Mouse (Mus musculus) neural tube, embryonic 13.5 days (tissue): Measurements from ENCODE around the gene Cers3. TPM values are rescaled to one million over a fixed set of nuclear protein-coding genes. Genes with fewer than 3 reads are reported as not detected.

ENCODE experiments used
- ATAC-seq: fragments of 200-750 bp; cut with Nextera tagmentation; 2 replicates; pipeline ENCODE4 v1.8.0; 2017; ENCODE audit warnings: low read depth, mild to moderate bottlenecking, moderate TSS enrichment, moderate library complexity
- H3K27ac ChIP-seq: fragments of 300-500 bp; sonication (generic); replicated peaks from 2 replicates; pipeline ENCODE4 v1.5.1; 2015; ENCODE audit warnings: moderate library complexity, mild to moderate bottlenecking, inconsistent platforms
- H3K27me3 ChIP-seq: fragments of 300-500 bp; sonication (generic); 2 replicates; pipeline ENCODE4 v1.6.1; 2015; ENCODE audit warnings: mild to moderate bottlenecking, inconsistent platforms
- H3K36me3 ChIP-seq: fragments of 300-500 bp; sonication (generic); 2 replicates; pipeline ENCODE4 v1.6.1; 2015; ENCODE audit warnings: mild to moderate bottlenecking, inconsistent platforms
- H3K4me1 ChIP-seq: fragments of 300-500 bp; sonication (generic); replicated peaks from 2 replicates; pipeline ENCODE4 v1.6.1; 2015; ENCODE audit warnings: inconsistent platforms
- H3K4me2 ChIP-seq: fragments of 300-500 bp; sonication (generic); 2 replicates; pipeline ENCODE4 v1.6.1; 2015; ENCODE audit warnings: inconsistent platforms, mild to moderate bottlenecking, moderate library complexity
- H3K4me3 ChIP-seq: fragments of 300-500 bp; sonication (generic); 2 replicates; pipeline ENCODE4 v1.5.1; 2015; ENCODE audit warnings: mild to moderate bottlenecking, inconsistent platforms
- H3K9ac ChIP-seq: fragments of 300-500 bp; sonication (generic); 2 replicates; pipeline ENCODE4 v1.6.1; 2015; ENCODE audit warnings: moderate library complexity, mild to moderate bottlenecking, inconsistent platforms
- H3K9me3 ChIP-seq: fragments of 300-500 bp; sonication (generic); 2 replicates; pipeline ENCODE4 v1.6.1; 2016; ENCODE audit warnings: inconsistent platforms
- WGBS: fragments of 180-500 bp; shearing (Covaris S2); methylation state at CpG from one replicate; pipeline ENCODE4 v1.1.7; 2015; 5-methylcytosine and 5-hydroxymethylcytosine counted together
- polyA plus RNA-seq: library from polyadenylated mRNA; unstranded; fragments of >200 nt; fragmentation: Nextera tagmentation; extraction: Ambion mirVana; gene quantifications from 2 replicates; pipeline ENCODE4 v1.2.1, GENCODE M21; 2015

Cers3 gene
- polyA plus RNA-seq, 1 experiment from 2014 or later, result 0.33 TPM

DNA sequence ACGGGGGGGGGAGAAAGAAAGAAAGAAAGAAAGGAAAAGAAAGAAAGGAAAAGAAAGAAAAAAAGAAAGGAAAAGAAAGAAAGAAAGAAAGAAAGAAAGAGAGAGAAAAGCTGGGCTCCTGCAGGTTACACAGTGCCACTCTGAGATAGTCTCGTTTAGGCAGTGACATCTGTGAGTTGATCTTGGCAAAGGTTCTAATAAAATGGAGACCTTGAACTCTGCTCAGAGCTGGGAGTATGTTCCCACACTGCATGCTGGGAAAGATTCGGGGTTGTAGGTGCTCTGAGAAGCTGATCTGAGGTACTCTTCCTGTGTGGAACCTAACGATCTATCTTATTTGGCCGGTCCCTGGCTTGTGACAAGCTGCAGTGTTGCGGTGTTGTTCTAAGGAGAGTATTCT is 103.3 kb downstream of the Cers3 start:
- peaks cover 12% of the 10 kb centered on the region for H3K27me3 ChIP-seq
- H3K27ac ChIP-seq, result no peak overlapping the region
- no peak overlapping the region for H3K9ac ChIP-seq
- H3K4me2 ChIP-seq, result no peak overlapping the region
- no peaks in the 10 kb centered on the region; the same call in 1 of the 2 replicates for H3K36me3 ChIP-seq
- peaks cover 11% of the 10 kb centered on the region; the same call in 1 of the 2 replicates for H3K4me1 ChIP-seq
- 79% methylated on average over 6 of the region's 6 CpGs for WGBS
- ATAC-seq, result no peak
- no peaks in the 10 kb centered on the region for H3K9me3 ChIP-seq
- H3K4me3 ChIP-seq, result no peak overlapping the region

DNA sequence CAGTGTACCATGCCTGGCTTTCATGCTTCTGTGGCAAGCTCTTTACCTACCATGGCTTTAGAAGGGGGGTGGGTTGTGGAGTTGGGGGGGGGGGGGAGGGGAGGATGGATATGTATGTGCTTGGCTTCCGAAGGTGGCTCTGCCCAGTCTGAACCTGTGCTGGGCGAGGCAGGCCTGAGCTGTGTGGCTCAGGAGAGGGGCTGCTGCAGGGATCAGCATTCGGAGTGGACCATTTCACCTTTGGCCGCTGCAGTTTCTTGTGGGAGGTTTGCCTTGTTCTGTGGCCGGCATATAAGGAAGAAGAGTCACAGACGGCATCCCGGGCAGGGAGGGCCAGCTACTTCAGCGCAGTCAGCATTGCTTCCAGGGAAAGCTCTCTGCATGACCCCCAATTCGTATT is 104.0 kb downstream of the Cers3 start:
- no peak overlapping the region for H3K4me2 ChIP-seq
- H3K36me3 ChIP-seq, result no peaks in the 10 kb centered on the region; the same call in 1 of the 2 replicates
- H3K27ac ChIP-seq, result no peak overlapping the region
- 0 out of 2 replicates have a peak, but pooled peaks cover 7% of the 10 kb centered on the region for H3K4me1 ChIP-seq
- WGBS, result 85% methylated on average over 9 of the region's 9 CpGs
- no peaks in the 10 kb centered on the region for H3K9me3 ChIP-seq
- no peak for ATAC-seq
- 0 out of 2 replicates have a peak, but pooled peaks cover 6% of the 10 kb centered on the region for H3K27me3 ChIP-seq
- no peak overlapping the region for H3K9ac ChIP-seq
- H3K4me3 ChIP-seq, result no peak overlapping the region

DNA sequence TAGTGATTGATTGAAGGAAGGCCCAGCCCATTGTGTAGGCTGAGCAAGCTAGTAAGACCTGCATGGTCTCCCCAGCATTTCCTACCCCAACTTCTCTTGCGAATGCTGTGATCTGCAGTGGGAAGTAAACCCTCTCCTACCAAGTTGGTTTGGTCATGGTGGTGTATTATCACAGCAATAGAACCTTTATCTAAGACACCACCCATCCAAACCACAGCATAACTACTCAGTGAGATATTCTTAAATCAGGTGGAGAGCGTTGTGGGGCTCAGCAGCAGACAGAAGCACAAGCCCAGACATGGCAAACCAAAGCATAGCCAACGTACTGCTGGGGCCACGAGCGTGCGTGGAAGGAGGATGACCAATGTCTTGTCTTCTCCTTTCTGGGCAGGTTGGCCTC is 106.0 kb downstream of the Cers3 start:
- Histone ChIP-seq H3K4me3 (no peak overlapping the region), H3K4me1 (no peaks in the 10 kb centered on the region), H3K27me3 (no peaks in the 10 kb centered on the region), H3K9ac (no peak overlapping the region), H3K9me3 (no peaks in the 10 kb centered on the region), H3K36me3 (no peaks in the 10 kb centered on the region; the same call in 1 of the 2 replicates), H3K27ac (no peak overlapping the region), H3K4me2 (no peak overlapping the region)
- ATAC-seq, result no peak
- WGBS, result 96% methylated on average over 6 of the region's 6 CpGs

DNA sequence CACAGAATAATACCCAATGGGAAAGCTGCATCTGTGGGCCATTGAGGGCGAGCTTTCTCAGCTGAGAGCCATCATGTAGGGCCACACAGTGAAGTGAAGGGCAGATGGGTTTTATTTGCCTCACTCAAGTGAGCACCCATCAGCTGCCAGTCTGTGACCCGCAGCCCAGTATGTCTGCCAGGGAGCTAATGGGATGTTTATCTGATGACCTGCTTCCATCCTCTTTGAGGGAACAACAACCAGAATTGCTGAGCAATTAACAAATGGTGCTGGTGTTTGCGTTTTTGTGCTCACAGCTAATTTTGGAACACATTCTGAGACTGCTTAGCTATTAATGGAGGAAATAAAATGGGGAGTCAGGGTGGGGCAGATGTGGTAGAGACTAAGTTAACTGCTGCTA is 108.9 kb downstream of the Cers3 start:
- WGBS, result 69% methylated on average over 3 of the region's 3 CpGs
- no peak for ATAC-seq
- no peak overlapping the region for H3K9ac ChIP-seq
- H3K9me3 ChIP-seq, result no peaks in the 10 kb centered on the region
- no peak overlapping the region for H3K4me3 ChIP-seq
- H3K4me2 ChIP-seq, result no peak overlapping the region
- H3K27me3 ChIP-seq, result no peaks in the 10 kb centered on the region
- H3K36me3 ChIP-seq, result no peaks in the 10 kb centered on the region; the same call in 1 of the 2 replicates
- H3K27ac ChIP-seq, result no peak overlapping the region
- H3K4me1 ChIP-seq, result no peaks in the 10 kb centered on the region

DNA sequence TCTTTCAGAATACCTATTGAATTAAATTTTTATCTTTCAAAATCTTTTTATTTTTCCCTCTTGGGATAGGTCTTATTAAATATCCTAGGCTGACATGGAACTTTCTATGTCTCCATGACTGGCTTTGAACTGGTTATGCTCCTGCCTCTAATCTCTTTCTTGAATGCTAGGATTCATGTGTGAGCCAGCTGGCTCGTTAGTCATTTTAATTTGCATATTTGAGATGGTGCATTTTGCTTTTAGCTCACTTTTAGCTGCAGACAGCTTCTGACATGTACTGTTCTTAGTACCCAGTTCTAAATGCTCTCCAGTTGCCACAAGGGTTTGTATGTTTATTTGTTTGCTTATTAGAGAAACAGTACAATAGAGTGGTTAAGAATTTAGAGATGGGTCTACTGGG is 114.3 kb downstream of the Cers3 start:
- Histone ChIP-seq H3K27me3 (no peaks in the 10 kb centered on the region), H3K4me1 (peaks cover 16% of the 10 kb centered on the region), H3K4me2 (no peak overlapping the region), H3K4me3 (no peak overlapping the region), H3K9me3 (no peaks in the 10 kb centered on the region), H3K36me3 (no peaks in the 10 kb centered on the region), H3K27ac (no peak overlapping the region), H3K9ac (no peak overlapping the region)
- WGBS, result 61% methylated on average over 1 of the region's 1 CpGs
- ATAC-seq, result no peak

DNA sequence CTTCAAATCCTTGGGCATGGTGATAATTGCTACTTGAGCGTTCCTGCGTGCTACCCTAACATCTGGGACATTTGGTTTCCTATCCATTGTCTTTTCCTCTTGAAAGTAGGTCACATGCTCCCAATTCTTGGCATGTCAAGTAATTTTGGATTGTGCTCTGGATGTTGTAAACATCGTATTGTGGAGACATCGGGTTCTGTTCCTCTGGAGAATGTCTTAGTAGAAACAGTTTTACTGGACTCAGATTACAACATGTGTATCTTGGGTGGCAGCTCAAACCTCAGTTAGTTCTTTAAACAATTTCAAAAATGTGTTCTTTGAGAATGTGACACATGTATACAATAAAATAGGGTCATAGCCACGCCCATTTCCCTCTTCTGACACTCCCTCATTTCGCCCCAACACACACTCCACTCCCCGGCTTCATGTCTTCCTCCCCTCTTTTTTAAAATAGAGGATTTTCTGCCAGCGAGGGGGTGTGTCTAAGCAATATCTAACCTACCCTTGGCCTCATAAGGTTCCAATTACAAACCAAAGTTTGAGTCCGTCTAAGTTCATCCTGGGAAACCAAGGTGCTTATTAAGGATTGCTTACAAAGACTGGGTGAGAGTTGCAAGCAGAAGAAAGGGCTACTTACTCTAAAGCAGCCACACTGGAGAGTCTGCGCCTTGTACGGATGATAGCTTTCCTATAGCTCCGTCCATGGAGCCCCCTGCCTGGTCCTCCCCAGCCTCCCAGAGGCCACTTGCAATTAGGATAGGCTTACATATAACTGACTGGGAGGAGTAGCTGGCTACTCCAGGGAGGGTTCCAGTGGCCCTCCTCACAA is 115.2 kb downstream of the Cers3 start:
- H3K4me2 ChIP-seq, result no peak overlapping the region
- WGBS, result 77% methylated on average over 12 of the region's 12 CpGs
- no peak for ATAC-seq

DNA sequence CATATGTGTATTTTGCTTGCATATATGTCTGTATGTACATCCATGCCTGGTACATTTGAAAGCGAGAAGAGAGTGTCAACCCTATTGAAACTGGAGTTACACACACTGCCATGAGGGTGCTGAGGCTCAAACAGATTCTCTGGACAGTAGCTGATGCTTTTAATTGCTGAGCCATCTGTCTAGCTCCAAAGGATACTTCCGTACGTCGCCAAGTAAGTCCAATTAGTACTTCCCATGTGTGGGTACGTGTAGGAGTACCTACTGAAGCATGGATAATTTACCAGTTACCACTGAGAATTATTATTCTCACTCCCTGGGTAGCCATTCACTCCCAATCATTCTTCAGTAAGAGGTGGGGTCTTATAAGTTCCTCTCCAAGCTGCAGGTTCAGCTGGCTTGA is 115.9 kb downstream of the Cers3 start:
- no peak overlapping the region for H3K4me3 ChIP-seq
- no peak overlapping the region for H3K27ac ChIP-seq
- no peaks in the 10 kb centered on the region for H3K36me3 ChIP-seq
- ATAC-seq, result no peak
- no peak overlapping the region for H3K9ac ChIP-seq
- WGBS, result 63% methylated on average over 5 of the region's 5 CpGs
- peaks cover 16% of the 10 kb centered on the region for H3K4me1 ChIP-seq
- H3K9me3 ChIP-seq, result no peaks in the 10 kb centered on the region
- no peak overlapping the region for H3K4me2 ChIP-seq
- no peaks in the 10 kb centered on the region for H3K27me3 ChIP-seq

More for the DNA sequence above, 115.2 kb downstream of the Cers3 start:
- Histone ChIP-seq H3K27ac (no peak overlapping the region), H3K9me3 (no peaks in the 10 kb centered on the region), H3K4me1 (peaks cover 16% of the 10 kb centered on the region), H3K27me3 (no peaks in the 10 kb centered on the region), H3K36me3 (no peaks in the 10 kb centered on the region), H3K9ac (no peak overlapping the region), H3K4me3 (no peak overlapping the region)

DNA sequence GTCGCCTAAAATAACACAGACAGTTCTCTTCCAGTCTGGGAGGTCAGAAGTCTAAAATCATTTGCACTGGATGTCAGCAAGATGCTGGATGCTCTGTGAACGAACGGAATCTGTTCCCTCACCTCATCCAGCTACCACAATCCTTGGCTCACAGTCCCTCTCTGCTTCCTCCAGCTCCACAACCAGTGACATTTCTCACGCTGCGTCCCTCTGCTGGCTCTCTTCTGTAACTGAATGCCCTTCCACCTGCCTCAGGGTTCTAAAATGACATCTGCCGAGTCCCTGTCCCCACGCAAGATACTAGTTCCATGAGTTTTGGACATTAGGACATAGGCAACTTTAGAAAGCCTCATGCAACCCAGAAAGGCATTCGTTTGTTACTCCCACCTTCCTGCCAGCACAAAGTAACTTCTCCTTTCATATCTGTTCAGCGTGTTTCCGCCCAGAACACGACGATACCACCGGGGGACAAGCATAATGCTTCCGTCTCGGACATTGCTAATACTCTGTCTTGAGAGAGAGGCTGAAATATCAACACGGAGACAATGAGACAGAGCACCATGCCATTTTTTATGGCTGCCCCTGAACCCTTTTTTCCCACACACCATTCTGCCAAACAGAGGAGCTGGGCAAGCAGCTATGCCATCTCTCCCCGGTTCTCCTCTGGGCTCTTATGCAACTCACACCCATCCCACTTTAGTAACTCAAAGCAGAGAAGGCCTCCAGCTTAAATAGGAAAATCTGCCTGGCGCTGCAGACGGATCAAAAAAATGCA is 123.8 kb downstream of the Cers3 start:
- H3K27ac ChIP-seq, result peak overlapping the region; percentile 64
- H3K9ac ChIP-seq, result no peak overlapping the region
- no peaks in the 10 kb centered on the region for H3K36me3 ChIP-seq
- no peaks in the 10 kb centered on the region for H3K27me3 ChIP-seq
- 72% methylated on average over 19 of the region's 19 CpGs for WGBS
- H3K4me1 ChIP-seq, result peaks cover 28% of the 10 kb centered on the region
- no peak overlapping the region for H3K4me2 ChIP-seq
- ATAC-seq, result no peak
- no peaks in the 10 kb centered on the region for H3K9me3 ChIP-seq
- no peak overlapping the region for H3K4me3 ChIP-seq

DNA sequence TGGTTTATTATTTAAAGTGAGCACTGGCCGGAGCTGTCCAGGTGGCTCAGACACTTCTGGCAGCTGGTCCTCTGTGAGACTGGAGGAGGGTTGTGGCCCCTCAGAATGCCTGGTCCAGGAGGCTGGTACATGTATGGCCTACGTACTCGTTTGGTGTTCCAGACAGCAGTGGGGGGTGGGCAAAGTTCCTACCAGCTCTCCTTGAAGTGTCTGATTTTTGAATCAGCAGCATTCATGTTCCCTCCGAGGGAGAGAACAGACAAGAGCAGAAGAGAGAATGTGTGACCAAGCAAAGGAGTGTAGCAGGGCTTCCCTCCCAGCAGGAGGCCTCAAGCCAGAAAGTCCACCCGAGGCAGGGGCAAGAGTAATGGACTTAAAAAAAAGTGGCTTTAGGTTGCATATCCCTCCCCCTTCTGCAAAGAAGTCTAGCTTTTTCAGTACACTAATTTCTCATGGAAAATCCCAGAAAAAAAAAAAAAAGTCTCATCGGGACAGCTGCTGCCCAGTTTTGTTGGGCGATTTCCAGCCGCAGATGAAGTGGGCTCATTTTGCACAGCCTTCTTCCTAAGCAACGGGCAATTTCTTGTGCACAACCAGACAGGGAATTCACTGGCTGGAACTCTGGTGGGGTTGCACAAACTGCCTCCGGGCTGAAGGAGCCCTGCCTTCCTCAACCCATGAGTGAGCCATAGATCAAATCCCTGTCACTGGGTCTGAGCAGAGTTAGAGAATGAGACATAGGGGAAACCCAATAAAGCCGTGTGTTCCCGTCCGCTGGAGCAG is 124.6 kb downstream of the Cers3 start:
- Histone ChIP-seq H3K27ac (peak overlapping the region; percentile 64), H3K4me3 (no peak overlapping the region), H3K4me2 (no peak overlapping the region), H3K9me3 (no peaks in the 10 kb centered on the region), H3K36me3 (no peaks in the 10 kb centered on the region), H3K9ac (no peak overlapping the region), H3K27me3 (no peaks in the 10 kb centered on the region), H3K4me1 (peaks cover 31% of the 10 kb centered on the region)
- WGBS, result 25% methylated on average over 13 of the region's 13 CpGs
- ATAC-seq, result peak; percentile 86

DNA sequence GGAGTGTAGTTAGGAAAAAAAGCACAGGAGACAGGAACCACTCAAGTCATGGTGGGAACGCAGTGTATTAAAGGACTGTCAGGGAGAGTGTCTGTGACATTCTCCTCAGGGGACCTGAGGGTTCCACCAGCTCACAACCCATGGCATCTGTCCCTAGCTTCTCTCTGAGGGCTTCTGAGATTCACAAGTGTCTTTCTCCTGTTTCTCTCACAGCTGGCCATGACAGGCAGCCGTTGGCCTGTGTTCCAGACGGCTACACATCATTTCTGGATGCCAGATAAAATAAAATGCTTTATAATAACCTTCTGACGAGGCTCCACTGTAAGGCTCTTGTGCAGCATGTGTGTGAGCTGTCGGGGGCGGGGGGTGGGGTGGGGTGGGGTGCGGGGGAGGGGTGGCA is 128.2 kb downstream of the Cers3 start:
- H3K27ac ChIP-seq, result no peak overlapping the region
- H3K27me3 ChIP-seq, result no peaks in the 10 kb centered on the region
- 62% methylated on average over 7 of the region's 7 CpGs for WGBS
- H3K4me2 ChIP-seq, result no peak overlapping the region
- ATAC-seq, result no peak
- no peak overlapping the region for H3K4me3 ChIP-seq
- H3K9ac ChIP-seq, result no peak overlapping the region
- H3K9me3 ChIP-seq, result no peaks in the 10 kb centered on the region
- H3K4me1 ChIP-seq, result peaks cover 31% of the 10 kb centered on the region
- no peaks in the 10 kb centered on the region for H3K36me3 ChIP-seq

DNA sequence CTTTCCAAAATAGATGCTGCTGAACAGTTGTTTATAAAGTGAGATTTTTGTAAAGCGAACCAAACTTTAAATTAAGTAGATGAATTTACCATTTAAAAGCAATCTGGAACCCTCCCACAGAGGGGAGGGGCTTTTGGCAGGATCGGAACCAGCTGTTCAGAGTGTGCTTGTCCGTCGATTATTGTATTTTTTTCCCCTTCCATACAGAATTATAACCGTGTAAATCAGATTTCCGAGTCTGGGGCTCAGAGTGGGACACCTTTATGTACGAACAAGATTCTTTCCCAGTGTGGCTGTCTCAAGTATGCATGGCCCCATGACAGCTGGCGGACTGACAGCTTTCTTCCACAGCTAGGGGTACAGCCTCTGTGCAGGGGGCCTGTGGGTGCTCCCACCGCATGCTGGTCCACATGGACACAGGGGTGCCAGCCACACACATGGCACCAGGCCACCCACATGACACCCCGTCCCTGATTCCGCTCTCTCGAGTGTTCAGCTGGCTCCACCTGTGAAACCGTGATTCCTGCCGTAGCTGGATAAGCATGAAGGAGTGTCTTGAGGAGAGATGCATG is 128.7 kb downstream of the Cers3 start:
- WGBS, result 77% methylated on average over 14 of the region's 14 CpGs
- Histone ChIP-seq H3K27ac (no peak overlapping the region; the same call in 1 of the 2 replicates), H3K9ac (no peak overlapping the region), H3K4me3 (no peak overlapping the region), H3K4me2 (no peak overlapping the region), H3K9me3 (no peaks in the 10 kb centered on the region), H3K36me3 (no peaks in the 10 kb centered on the region), H3K27me3 (no peaks in the 10 kb centered on the region), H3K4me1 (peaks cover 26% of the 10 kb centered on the region)
- ATAC-seq, result no peak
